Mouse (Mus musculus) kidney, postnatal 0 days (tissue): ENCODE results near the gene Nbea. TPM values are rescaled to one million over a fixed set of nuclear protein-coding genes. Genes with fewer than 3 reads are reported as not detected.

Source experiments
- ATAC-seq: fragments of 200-750 bp; cut with Nextera tagmentation; replicated peaks from 2 replicates; pipeline ENCODE4 v1.8.0; 2017; ENCODE audit warnings: low read depth, moderate number of reproducible peaks, moderate TSS enrichment, moderate library complexity; ENCODE audit not compliant: low FRiP score
- DNase-seq: peaks from one replicate; pipeline ENCODE4 v3.0.0-alpha.2; 2016; ENCODE audit warnings: low spot score
- H3K27ac ChIP-seq: fragments of 300-500 bp; sonication (generic); 2 replicates; pipeline ENCODE4 v1.5.1; 2014; ENCODE audit warnings: mild to moderate bottlenecking
- H3K27me3 ChIP-seq: fragments of 300-500 bp; sonication (generic); 2 replicates; pipeline ENCODE4 v1.6.1; 2014; ENCODE audit warnings: low read length, mixed read lengths; ENCODE audit not compliant: insufficient read depth
- H3K36me3 ChIP-seq: fragments of 300-500 bp; sonication (generic); 2 replicates; pipeline ENCODE4 v1.6.1; 2014; ENCODE audit warnings: low read length, mixed read lengths; ENCODE audit not compliant: insufficient read depth
- H3K4me1 ChIP-seq: fragments of 300-500 bp; sonication (generic); replicated peaks from 2 replicates; pipeline ENCODE4 v1.6.1; 2014; ENCODE audit warnings: antibody characterized with exemption, low read length, mixed read lengths; ENCODE audit not compliant: insufficient read depth
- H3K4me2 ChIP-seq: fragments of 300-500 bp; sonication (generic); 2 replicates; pipeline ENCODE4 v1.6.1; 2014; ENCODE audit warnings: mild to moderate bottlenecking, low read length, moderate library complexity, mixed read lengths
- H3K4me3 ChIP-seq: fragments of 300-500 bp; sonication (generic); replicated peaks from 2 replicates; pipeline ENCODE4 v1.5.1; 2014; ENCODE audit warnings: low read depth, low read length
- H3K9ac ChIP-seq: fragments of 300-500 bp; sonication (generic); 2 replicates; pipeline ENCODE4 v1.6.1; 2014; ENCODE audit warnings: low read depth, low read length
- H3K9me3 ChIP-seq: fragments of 300-500 bp; sonication (generic); replicated peaks from 2 replicates; pipeline ENCODE4 v1.6.1; 2016; ENCODE audit warnings: low read length, inconsistent platforms, mixed read lengths
- CTCF ChIP-seq: IDR thresholded peaks from 2 replicates; pipeline ENCODE4 v1.5.1; 2016; ENCODE audit warnings: antibody characterized with exemption, low read depth, mild to moderate bottlenecking, moderate library complexity
- WGBS: fragments of 180-500 bp; shearing (Covaris S2); extraction: QIAGEN DNeasy Blood & Tissue Kit; methylation state at CpG from one replicate; pipeline ENCODE4 v1.1.7; 2014; 5-methylcytosine and 5-hydroxymethylcytosine counted together
- polyA plus RNA-seq: library from polyadenylated mRNA; unstranded; fragments of >200 nt; fragmentation: Nextera tagmentation; extraction: Ambion mirVana; gene quantifications from 2 replicates; pipeline ENCODE4 v1.2.1, GENCODE M21; 2015

Nbea gene
- polyA plus RNA-seq, 1 experiment from 2014 or later, result 8.6 TPM

- TF ChIP-seq CTCF, result no peak
- Histone ChIP-seq H3K36me3 (no peaks in the 10 kb centered on the region), H3K4me3 (no peak overlapping the region), H3K9me3 (no peaks in the 10 kb centered on the region), H3K27me3 (peaks cover 63% of the 10 kb centered on the region), H3K9ac (no peak overlapping the region), H3K27ac (no peak overlapping the region), H3K4me1 (0 out of 2 replicates have a peak, but pooled peaks cover 21% of the 10 kb centered on the region), H3K4me2 (no peak overlapping the region)
- peak; percentile 16 for DNase-seq
- no peak for ATAC-seq
- WGBS, result 36% methylated on average over 5 of the region's 5 CpGs
Observed at GRCm38 (mm10) chr3:55781429-55782055, 402.0 kb downstream of the Nbea start.

GRCm38 (mm10) chr3:55780120-55781070 is 403.1 kb downstream of the Nbea start:
- Histone ChIP-seq H3K4me1 (0 out of 2 replicates have a peak, but pooled peaks cover 21% of the 10 kb centered on the region), H3K36me3 (no peaks in the 10 kb centered on the region), H3K9ac (no peak overlapping the region), H3K4me3 (peak overlapping the region; percentile 13; the same call in 1 of the 2 replicates), H3K4me2 (peak overlapping the region; percentile 30), H3K9me3 (no peaks in the 10 kb centered on the region), H3K27me3 (peaks cover 54% of the 10 kb centered on the region), H3K27ac (no peak overlapping the region)
- TF ChIP-seq CTCF, result no peak
- no peak for ATAC-seq
- WGBS, result 12% methylated on average over 53 of the region's 53 CpGs
- DNase-seq, result peak; percentile 42

GRCm38 (mm10) chr3:55778764-55779730 is 404.5 kb downstream of the Nbea start:
- H3K4me1 ChIP-seq, result 0 out of 2 replicates have a peak, but pooled peaks cover 19% of the 10 kb centered on the region
- no peaks in the 10 kb centered on the region for H3K36me3 ChIP-seq
- no peak for TF ChIP-seq CTCF
- H3K4me3 ChIP-seq, result no peak overlapping the region
- H3K27ac ChIP-seq, result no peak overlapping the region
- H3K4me2 ChIP-seq, result no peak overlapping the region
- DNase-seq (peak; percentile 7), ATAC-seq (no peak)
- 70% methylated on average over 8 of the region's 8 CpGs for WGBS
- H3K9ac ChIP-seq, result no peak overlapping the region
- H3K27me3 ChIP-seq, result peaks cover 51% of the 10 kb centered on the region
- H3K9me3 ChIP-seq, result no peaks in the 10 kb centered on the region

GRCm38 (mm10) chr3:55777501-55777900 is 406.0 kb downstream of the Nbea start:
- Histone ChIP-seq H3K9me3 (no peaks in the 10 kb centered on the region), H3K27ac (no peak overlapping the region), H3K9ac (no peak overlapping the region), H3K4me3 (no peak overlapping the region), H3K4me1 (0 out of 2 replicates have a peak, but pooled peaks cover 9% of the 10 kb centered on the region), H3K27me3 (peaks cover 40% of the 10 kb centered on the region), H3K4me2 (no peak overlapping the region), H3K36me3 (no peaks in the 10 kb centered on the region)
- WGBS, result 75% methylated on average over 4 of the region's 4 CpGs
- TF ChIP-seq CTCF, result no peak
- ATAC-seq (no peak), DNase-seq (no peak)

GRCm38 (mm10) chr3:55775753-55776152 is 407.7 kb downstream of the Nbea start:
- no peak overlapping the region for H3K4me3 ChIP-seq
- ATAC-seq, result no peak
- TF ChIP-seq CTCF, result no peak
- 86% methylated on average over 6 of the region's 6 CpGs for WGBS
- H3K9ac ChIP-seq, result no peak overlapping the region
- 0 out of 2 replicates have a peak, but pooled peaks cover 8% of the 10 kb centered on the region for H3K4me1 ChIP-seq
- H3K27me3 ChIP-seq, result peaks cover 23% of the 10 kb centered on the region
- H3K27ac ChIP-seq, result no peak overlapping the region
- no peak overlapping the region for H3K4me2 ChIP-seq
- no peaks in the 10 kb centered on the region for H3K9me3 ChIP-seq
- H3K36me3 ChIP-seq, result no peaks in the 10 kb centered on the region
- no peak for DNase-seq
